Mouse (Mus musculus) heart, postnatal 0 days (tissue): Measurements from ENCODE around the gene Chsy1.

Source experiments
- CTCF ChIP-seq: IDR thresholded peaks from 2 replicates; pipeline ENCODE4 v1.5.1; 2016; ENCODE audit warnings: antibody characterized with exemption, control low read depth, low read depth
- EP300 ChIP-seq: IDR thresholded peaks from 2 replicates; pipeline ENCODE4 v1.6.1; 2016; ENCODE audit warnings: antibody characterized with exemption, low read depth

- TF ChIP-seq CTCF (no peak), EP300 (no peak)
Observed at GRCm38 (mm10) chr7:66194511-66194910, 85.2 kb downstream of the Chsy1 start.
